ENCODE assay signal across 9 mouse cellular contexts in the genomic region with DNA sequence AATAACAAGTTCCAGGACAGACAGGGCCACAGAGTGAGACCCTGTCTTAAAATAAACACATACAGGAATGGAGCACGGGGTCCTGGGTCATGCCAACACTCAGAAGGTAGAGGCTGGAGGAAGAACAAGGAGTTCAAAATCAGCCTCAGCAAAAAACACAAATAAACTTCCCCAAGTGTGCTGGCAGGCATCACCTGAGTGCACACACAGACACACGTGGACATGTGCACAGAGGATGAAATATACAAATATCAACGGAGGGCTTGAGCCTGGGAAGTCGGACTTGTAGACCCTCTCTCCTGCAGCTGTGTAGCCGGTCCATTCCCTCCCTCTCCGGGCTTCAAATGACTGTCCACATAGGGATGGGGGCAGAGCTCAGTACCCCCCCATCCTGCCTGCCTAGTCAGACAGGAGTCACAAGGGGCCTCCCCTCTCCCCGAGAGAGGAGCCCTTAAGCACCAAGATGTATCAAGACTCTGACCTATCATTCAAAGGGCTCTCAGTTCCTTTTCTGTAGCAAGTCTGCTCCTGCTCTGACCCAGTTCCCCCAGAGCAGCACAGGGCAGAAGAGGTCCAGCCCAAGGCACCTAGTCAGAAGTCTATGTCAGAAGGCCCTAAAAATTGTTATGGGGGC. TPM values are rescaled to one million over a fixed set of nuclear protein-coding genes. Genes with fewer than 3 reads are reported as not detected.
DNase-seq lines count a peak whose midpoint lies in the region; ATAC-seq and TF ChIP-seq lines count a peak whose summit lies in the region.
"Had no signal": no experiment of that assay in that cellular context is flagged by ENCODE, and none has a peak within 500 bp of the region (broad histone marks: within the 10 kb centered on the region; RNA-seq: fewer than 3 reads in every experiment).

No protein-coding gene starts in this region.

- intact Hi-C loops in heart, postnatal 10 days (cut with DNase I): no loop called here

- WGBS in heart, embryonic 10.5 days: 37% methylated on average over 7 of the region's 7 CpGs
- WGBS in forebrain, embryonic 12.5 days: 18% methylated on average over 7 of the region's 7 CpGs
- 46% methylated on average over 7 of the region's 7 CpGs for WGBS in liver, embryonic 14.5 days (ENCODE audit: insufficient replicate concordance)

- peaks cover 81% of the 10 kb centered on the region for H3K4me1 ChIP-seq in heart, embryonic 10.5 days
- H3K4me1 ChIP-seq in forebrain, embryonic 12.5 days: peaks cover 75% of the 10 kb centered on the region
- peaks cover 51 to 62% of the 10 kb centered on the region in 2 experiments for H3K4me1 ChIP-seq in liver, embryonic 14.5 days (replicated peaks; ENCODE audit: control insufficient read depth in 2 of 2, insufficient read depth in 2 of 2, low read length in 1 of 2)

- no peak for TF ChIP-seq CTCF in liver, embryonic 14.5 days (IDR thresholded peaks at IDR 0.05; ENCODE audit: low read depth)

- peak overlapping the region; percentile 93 for H3K4me3 ChIP-seq in heart, embryonic 10.5 days
- H3K4me3 ChIP-seq in forebrain, embryonic 12.5 days (replicated peaks): peak overlapping the region; percentile 95
- H3K4me3 ChIP-seq in liver, embryonic 14.5 days (ENCODE audit: insufficient read depth in 1 of 2, low read depth in 2 of 2, low read length in 2 of 2): peak overlapping the region; percentile 0 to 19; a peak in 3 of 4 replicates

- no peaks in the 10 kb centered on the region for H3K27me3 ChIP-seq in heart, embryonic 10.5 days (ENCODE audit: insufficient read depth, poor library complexity, severe bottlenecking)
- H3K27me3 ChIP-seq in forebrain, embryonic 12.5 days: no peaks in the 10 kb centered on the region
- H3K27me3 ChIP-seq in liver, embryonic 14.5 days (ENCODE audit: control insufficient read depth, insufficient read depth, low read length): peaks cover 7% of the 10 kb centered on the region; the same call in 1 of the 2 replicates
- H3K27me3 ChIP-seq: Patski had no signal

- peaks cover 4% of the 10 kb centered on the region for H3K36me3 ChIP-seq in heart, embryonic 10.5 days
- H3K36me3 ChIP-seq in forebrain, embryonic 12.5 days (replicated peaks): peaks cover under 1% of the 10 kb centered on the region; the same call in 1 of the 2 replicates
- peaks cover 3% of the 10 kb centered on the region for H3K36me3 ChIP-seq in liver, embryonic 14.5 days (replicated peaks; ENCODE audit: control insufficient read depth, insufficient read depth, low read depth)

- H3K9me3 ChIP-seq in heart, embryonic 10.5 days: no peaks in the 10 kb centered on the region
- H3K9me3 ChIP-seq in forebrain, embryonic 12.5 days: no peaks in the 10 kb centered on the region
- H3K9me3 ChIP-seq in liver, embryonic 14.5 days (ENCODE audit: control insufficient read depth, low read length): no peaks in the 10 kb centered on the region

- DNase-seq in heart, embryonic 10.5 days (ENCODE audit: low spot score): no peak
- DNase-seq in heart, postnatal 10 days: no peak
- DNase-seq in B cell, adult 2 months: peak; percentile 52 to 53
- no peak for DNase-seq in liver, embryonic 14.5 days (ENCODE audit: low read depth in 3 of 3, low spot score in 3 of 3)
- DNase-seq in layer of hippocampus, adult 8-10 months (ENCODE audit: low spot score in 2 of 2): no peak
- DNase-seq in ovary, adult 18-20 months (ENCODE audit: low spot score): no peak

- ATAC-seq in forebrain, embryonic 12.5 days (ENCODE audit: low FRiP score): peak; percentile 0; the same call in 1 of the 2 replicates
- no peak for ATAC-seq in liver, embryonic 14.5 days (ENCODE audit: insufficient read depth)
- ATAC-seq in erythroblast, adult 5-6 weeks (replicated peaks; ENCODE audit: low FRiP score, poor library complexity, severe bottlenecking): no peak
- ATAC-seq: Patski had no signal

- no peak for TF ChIP-seq EP300 in liver, embryonic 14.5 days (IDR thresholded peaks at IDR 0.05; ENCODE audit: low read depth)

- H3K27ac ChIP-seq in heart, embryonic 10.5 days: peak overlapping the region; percentile 98
- peak overlapping the region; percentile 99 for H3K27ac ChIP-seq in forebrain, embryonic 12.5 days
- H3K27ac ChIP-seq in liver, embryonic 14.5 days: peak overlapping the region; percentile 60

- H3K4me2 ChIP-seq in forebrain, embryonic 12.5 days: peak overlapping the region; percentile 100
- peak overlapping the region; percentile 95 for H3K4me2 ChIP-seq in liver, embryonic 14.5 days (ENCODE audit: low read depth)

- peak overlapping the region; percentile 65 for H3K9ac ChIP-seq in forebrain, embryonic 12.5 days
- peak overlapping the region; percentile 98; the same call in 1 of the 2 replicates for H3K9ac ChIP-seq in liver, embryonic 14.5 days (replicated peaks)

RNA-seq across cellular contexts. Expression of gene Pprc1, which starts 3.3 kb away (rescaled TPM):
- polyA plus RNA-seq in heart, embryonic 10.5 days (2016; fragmentation: Nextera tagmentation; extraction: Ambion mirVana): 38.9 and 50.2 TPM in 2 replicates
- total RNA-seq in heart, postnatal 10 days (2021): 10 to 100 TPM; 17.5 to 21.4 TPM
- 37.1 and 41.7 TPM in 2 replicates for polyA plus RNA-seq in forebrain, embryonic 12.5 days (2016; fragmentation: Nextera tagmentation; extraction: Ambion mirVana)
- polyA plus RNA-seq in liver, embryonic 14.5 days (2012; rRNA removed): 17.5 and 19.4 TPM in 2 replicates
- 25.0 and 28.0 TPM in 2 replicates for polyA plus RNA-seq in liver, embryonic 14.5 days (2014; fragmentation: Nextera tagmentation; extraction: Ambion mirVana)
- 19.6 and 30.7 TPM in 2 replicates for total RNA-seq in erythroblast, adult 5-6 weeks (2015; ENCODE audit: low replicate concordance)
- total RNA-seq in erythroblast, adult 5-6 weeks (2017; ENCODE audit: low replicate concordance): 11.7 and 20.1 TPM in 2 replicates
- 10 to 100 TPM; 26.4 to 34.8 (median 32.4) TPM for total RNA-seq in layer of hippocampus, adult 8-10 months (2022)

RNA-seq across cellular contexts. Expression of gene Ldb1, which starts 3.6 kb away (rescaled TPM):
- 62.2 and 79.7 TPM in 2 replicates for polyA plus RNA-seq in heart, embryonic 10.5 days (2016; fragmentation: Nextera tagmentation; extraction: Ambion mirVana)
- 10 to 100 TPM; 62.2 to 72.5 TPM for total RNA-seq in heart, postnatal 10 days (2021)
- polyA plus RNA-seq in forebrain, embryonic 12.5 days (2016; fragmentation: Nextera tagmentation; extraction: Ambion mirVana): 138 and 139 TPM in 2 replicates
- polyA plus RNA-seq in liver, embryonic 14.5 days (2012; rRNA removed): 129 and 132 TPM in 2 replicates
- polyA plus RNA-seq in liver, embryonic 14.5 days (2014; fragmentation: Nextera tagmentation; extraction: Ambion mirVana): 22.8 and 29.0 TPM in 2 replicates
- total RNA-seq in erythroblast, adult 5-6 weeks (2015; ENCODE audit: low replicate concordance): 13.2 and 16.3 TPM in 2 replicates
- total RNA-seq in erythroblast, adult 5-6 weeks (2017; ENCODE audit: low replicate concordance): 21.6 and 37.9 TPM in 2 replicates
- total RNA-seq in layer of hippocampus, adult 8-10 months (2022): 100 to 1,000 TPM; 109 to 123 (median 120) TPM

RNA-seq across cellular contexts. Expression of gene Nolc1, which starts 34.2 kb away (rescaled TPM):
- polyA plus RNA-seq in heart, embryonic 10.5 days (2016; fragmentation: Nextera tagmentation; extraction: Ambion mirVana): 80.2 and 117 TPM in 2 replicates
- 10 to 100 TPM; 25.1 to 27.2 TPM for total RNA-seq in heart, postnatal 10 days (2021)
- 117 and 118 TPM in 2 replicates for polyA plus RNA-seq in forebrain, embryonic 12.5 days (2016; fragmentation: Nextera tagmentation; extraction: Ambion mirVana)
- polyA plus RNA-seq in liver, embryonic 14.5 days (2012; rRNA removed): 36.6 and 63.9 TPM in 2 replicates
- 55.0 and 58.2 TPM in 2 replicates for polyA plus RNA-seq in liver, embryonic 14.5 days (2014; fragmentation: Nextera tagmentation; extraction: Ambion mirVana)
- 12.7 and 16.9 TPM in 2 replicates for total RNA-seq in erythroblast, adult 5-6 weeks (2015; ENCODE audit: low replicate concordance)
- 25.9 and 31.9 TPM in 2 replicates for total RNA-seq in erythroblast, adult 5-6 weeks (2017; ENCODE audit: low replicate concordance)
- total RNA-seq in layer of hippocampus, adult 8-10 months (2022): 10 to 100 TPM; 44.8 to 51.0 (median 47.7) TPM

RNA-seq across cellular contexts. Expression of gene Hps6, which starts 38.1 kb away (rescaled TPM):
- polyA plus RNA-seq in heart, embryonic 10.5 days (2016; fragmentation: Nextera tagmentation; extraction: Ambion mirVana): 7.1 and 7.4 TPM in 2 replicates
- total RNA-seq in heart, postnatal 10 days (2021): 1 to 10 TPM; 6.1 to 6.5 TPM
- polyA plus RNA-seq in forebrain, embryonic 12.5 days (2016; fragmentation: Nextera tagmentation; extraction: Ambion mirVana): 2.7 TPM in 2 replicates
- 0.96 and 1.2 TPM in 2 replicates for polyA plus RNA-seq in liver, embryonic 14.5 days (2012; rRNA removed)
- polyA plus RNA-seq in liver, embryonic 14.5 days (2014; fragmentation: Nextera tagmentation; extraction: Ambion mirVana): 1.3 and 1.4 TPM in 2 replicates
- not detected in 2 replicates for total RNA-seq in erythroblast, adult 5-6 weeks (2015; ENCODE audit: low replicate concordance)
- 0.28 and 0.77 TPM in 2 replicates for total RNA-seq in erythroblast, adult 5-6 weeks (2017; ENCODE audit: low replicate concordance)
- total RNA-seq in layer of hippocampus, adult 8-10 months (2022): 1 to 10 TPM; 6.1 to 8.8 (median 8.2) TPM

RNA-seq across cellular contexts. Expression of gene Armh3, which starts 43.1 kb away (rescaled TPM):
- 16.0 and 16.6 TPM in 2 replicates for polyA plus RNA-seq in heart, embryonic 10.5 days (2016; fragmentation: Nextera tagmentation; extraction: Ambion mirVana)
- total RNA-seq in heart, postnatal 10 days (2021): 10 to 100 TPM; 16.7 to 17.2 TPM
- 19.3 and 20.3 TPM in 2 replicates for polyA plus RNA-seq in forebrain, embryonic 12.5 days (2016; fragmentation: Nextera tagmentation; extraction: Ambion mirVana)
- 2.0 and 2.2 TPM in 2 replicates for polyA plus RNA-seq in liver, embryonic 14.5 days (2012; rRNA removed)
- 2.6 and 2.8 TPM in 2 replicates for polyA plus RNA-seq in liver, embryonic 14.5 days (2014; fragmentation: Nextera tagmentation; extraction: Ambion mirVana)
- total RNA-seq in erythroblast, adult 5-6 weeks (2015; ENCODE audit: low replicate concordance): 0.42 and 1.3 TPM in 2 replicates
- 0.60 and 1.4 TPM in 2 replicates for total RNA-seq in erythroblast, adult 5-6 weeks (2017; ENCODE audit: low replicate concordance)
- total RNA-seq in layer of hippocampus, adult 8-10 months (2022): 10 to 100 TPM; 18.4 to 24.1 (median 22.3) TPM

Comparison
In these comparisons a context has a peak if more than half of its experiments do, and no peak if none do; other contexts are left out.
1. DNase-seq: peak in B cell, adult 2 months (2 of 2); none in heart, embryonic 10.5 days (single experiment), heart, postnatal 10 days (0 of 2), liver, embryonic 14.5 days (0 of 3), layer of hippocampus, adult 8-10 months (0 of 2) and ovary, adult 18-20 months (single experiment).
2. H3K4me3 ChIP-seq: peak in every context shown above with its lines; median percentile 95 in forebrain, embryonic 12.5 days; 93 in heart, embryonic 10.5 days; 10 in liver, embryonic 14.5 days.
3. Peak in every context shown above with its lines, with median percentiles within 50 percentile points of each other: H3K27ac ChIP-seq.